Mouse (Mus musculus) neural tube, embryonic 11.5 days (tissue): Measurements from ENCODE around the gene Frmd4b. TPM values are rescaled to one million over a fixed set of nuclear protein-coding genes. Genes with fewer than 3 reads are reported as not detected.

Source experiments
- ATAC-seq: fragments of 200-750 bp; cut with Nextera tagmentation; 2 replicates; pipeline ENCODE4 v1.8.0; 2017; ENCODE audit warnings: moderate number of reproducible peaks, mild to moderate bottlenecking, moderate TSS enrichment, moderate library complexity; ENCODE audit not compliant: insufficient read depth, low FRiP score, low TSS enrichment
- DNase-seq: peaks from one replicate; pipeline ENCODE4 v3.0.0-alpha.2; 2015; ENCODE audit warnings: low spot score
- H3K27ac ChIP-seq: fragments of 300-500 bp; sonication (generic); 2 replicates; pipeline ENCODE4 v1.5.1; 2014; ENCODE audit warnings: low read depth, mild to moderate bottlenecking, low read length
- H3K27me3 ChIP-seq: fragments of 300-500 bp; sonication (generic); 2 replicates; pipeline ENCODE4 v1.6.1; 2014; ENCODE audit warnings: mild to moderate bottlenecking, low read length, mixed read lengths; ENCODE audit not compliant: control insufficient read depth, insufficient read depth
- H3K36me3 ChIP-seq: fragments of 300-500 bp; sonication (generic); 2 replicates; pipeline ENCODE4 v1.6.1; 2014; ENCODE audit warnings: mild to moderate bottlenecking, low read length, moderate library complexity, mixed read lengths; ENCODE audit not compliant: control insufficient read depth, insufficient read depth
- H3K4me1 ChIP-seq: fragments of 300-500 bp; sonication (generic); 2 replicates; pipeline ENCODE4 v1.6.1; 2014; ENCODE audit warnings: low read length, mixed read lengths; ENCODE audit not compliant: control insufficient read depth, insufficient read depth
- H3K4me2 ChIP-seq: fragments of 300-500 bp; sonication (generic); 2 replicates; pipeline ENCODE4 v1.6.1; 2014; ENCODE audit warnings: low read depth, mild to moderate bottlenecking, moderate library complexity
- H3K4me3 ChIP-seq: fragments of 300-500 bp; sonication (generic); 2 replicates; pipeline ENCODE4 v1.5.1; 2014; ENCODE audit warnings: low read depth, low read length
- H3K9ac ChIP-seq: fragments of 300-500 bp; sonication (generic); 2 replicates; pipeline ENCODE4 v1.6.1; 2014; ENCODE audit warnings: mild to moderate bottlenecking, low read length
- H3K9me3 ChIP-seq: fragments of 300-500 bp; sonication (generic); 2 replicates; pipeline ENCODE4 v1.6.1; 2016; ENCODE audit warnings: low read length; ENCODE audit not compliant: control insufficient read depth
- WGBS: fragments of 180-500 bp; shearing (Covaris S2); extraction: QIAGEN DNeasy Blood & Tissue Kit; methylation state at CpG from one replicate; pipeline ENCODE4 v1.1.7; 2014; 5-methylcytosine and 5-hydroxymethylcytosine counted together
- polyA plus RNA-seq: library from polyadenylated mRNA; unstranded; fragments of >200 nt; fragmentation: Nextera tagmentation; extraction: Ambion mirVana; gene quantifications from 2 replicates; pipeline ENCODE4 v1.2.1, GENCODE M21; 2014

Gene Frmd4b
- polyA plus RNA-seq, 1 experiment from 2014 or later, result 50.5 TPM

DNA sequence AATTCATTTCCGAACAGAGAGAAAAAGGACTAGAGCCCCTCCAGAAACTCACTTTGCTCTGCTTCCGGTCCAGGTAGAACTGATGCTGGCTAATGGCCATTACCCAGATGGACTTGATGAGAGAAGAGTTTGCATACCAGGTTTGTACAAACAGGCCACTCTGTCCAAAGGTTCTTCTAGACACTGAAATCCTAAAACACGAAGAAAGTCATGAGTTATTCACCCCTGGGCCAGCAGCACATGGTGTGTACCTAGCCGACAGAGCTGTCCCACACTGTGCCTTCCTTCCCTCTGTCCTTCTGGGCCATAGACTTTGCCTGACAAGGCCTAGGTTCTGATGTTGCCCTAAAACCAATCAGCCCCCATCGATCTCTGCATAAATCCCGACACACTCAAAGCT, 308.8 kb downstream of the Frmd4b start:
- H3K4me3 ChIP-seq, result no peak overlapping the region
- H3K9ac ChIP-seq, result no peak overlapping the region
- no peaks in the 10 kb centered on the region for H3K27me3 ChIP-seq
- ATAC-seq (no peak), DNase-seq (no peak)
- H3K4me2 ChIP-seq, result no peak overlapping the region
- WGBS, result 88% methylated on average over 6 of the region's 6 CpGs
- no peak overlapping the region for H3K27ac ChIP-seq
- H3K4me1 ChIP-seq, result peaks cover 8% of the 10 kb centered on the region
- H3K9me3 ChIP-seq, result no peaks in the 10 kb centered on the region
- H3K36me3 ChIP-seq, result peaks cover 4% of the 10 kb centered on the region; the same call in 1 of the 2 replicates

DNA sequence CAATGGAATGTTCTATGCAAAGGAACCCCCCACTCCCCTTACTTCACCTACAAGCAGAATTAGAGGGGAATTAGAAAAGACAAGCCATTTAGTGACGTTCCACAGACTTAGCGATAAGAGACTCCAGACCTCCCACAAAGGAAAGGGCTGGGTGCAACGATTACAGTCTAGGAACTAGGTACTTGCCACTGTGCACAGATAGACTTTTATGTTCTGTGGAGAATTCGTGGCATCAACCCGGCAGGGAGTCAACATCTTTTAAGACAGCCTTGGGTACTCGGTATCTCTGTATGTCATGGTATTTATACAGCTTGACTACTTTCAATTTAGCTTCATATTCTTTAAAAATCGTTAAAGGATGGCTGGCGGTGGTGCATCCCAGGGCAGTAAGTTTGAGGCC, 310.1 kb downstream of the Frmd4b start:
- no peak for ATAC-seq
- Histone ChIP-seq H3K4me2 (no peak overlapping the region), H3K36me3 (peaks cover 4% of the 10 kb centered on the region; the same call in 1 of the 2 replicates), H3K27me3 (no peaks in the 10 kb centered on the region), H3K9me3 (no peaks in the 10 kb centered on the region), H3K4me1 (peaks cover 4% of the 10 kb centered on the region; the same call in 1 of the 2 replicates), H3K9ac (no peak overlapping the region), H3K4me3 (no peak overlapping the region), H3K27ac (no peak overlapping the region)
- no peak for DNase-seq
- WGBS, result 77% methylated on average over 8 of the region's 8 CpGs

DNA sequence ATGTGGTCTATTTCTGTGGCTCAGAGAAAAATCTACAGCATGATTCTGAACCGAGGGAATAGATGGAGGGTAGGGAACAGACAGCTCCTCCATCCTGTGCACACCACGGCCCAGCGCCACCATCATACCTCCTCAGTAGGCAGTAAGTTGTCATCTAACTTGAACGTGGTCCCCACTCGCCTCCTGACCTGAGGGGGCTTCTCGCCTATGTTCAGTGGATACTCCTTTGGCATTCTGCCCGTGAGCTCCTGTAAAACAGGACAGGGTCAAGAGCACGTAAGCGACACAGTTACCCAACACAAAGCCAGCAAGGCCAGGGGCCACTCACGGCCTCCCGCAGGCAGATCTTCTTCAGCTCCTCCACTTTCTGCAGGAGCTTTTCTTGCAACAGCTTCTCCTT, 311.0 kb downstream of the Frmd4b start:
- ATAC-seq, result no peak
- WGBS, result 90% methylated on average over 11 of the region's 11 CpGs
- no peak overlapping the region for H3K4me2 ChIP-seq
- H3K36me3 ChIP-seq, result peaks cover 4% of the 10 kb centered on the region; the same call in 1 of the 2 replicates
- H3K4me1 ChIP-seq, result no peaks in the 10 kb centered on the region
- no peaks in the 10 kb centered on the region for H3K27me3 ChIP-seq
- no peak for DNase-seq
- no peak overlapping the region for H3K27ac ChIP-seq
- H3K4me3 ChIP-seq, result no peak overlapping the region
- H3K9me3 ChIP-seq, result no peaks in the 10 kb centered on the region
- no peak overlapping the region for H3K9ac ChIP-seq

DNA sequence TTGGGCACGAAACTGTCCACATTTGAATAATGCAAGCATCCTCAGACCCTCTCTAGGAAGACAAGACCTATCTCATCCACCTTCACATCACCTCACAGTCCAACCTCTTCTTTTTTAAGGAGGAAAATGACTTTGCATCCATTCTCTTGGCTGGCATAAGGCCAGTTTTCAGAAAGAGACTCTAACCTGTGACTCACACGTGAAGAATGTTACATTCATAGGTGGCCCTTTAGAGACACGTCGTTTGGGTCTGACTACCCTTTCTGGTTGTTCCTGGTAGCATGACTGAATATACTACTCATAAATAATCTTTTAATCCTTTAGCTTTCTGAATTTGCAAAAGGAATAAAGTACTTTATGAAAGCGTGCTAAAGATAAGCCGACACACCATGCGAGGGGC, 311.9 kb downstream of the Frmd4b start:
- DNase-seq (no peak), ATAC-seq (no peak)
- H3K36me3 ChIP-seq, result peaks cover 4% of the 10 kb centered on the region; the same call in 1 of the 2 replicates
- H3K4me2 ChIP-seq, result no peak overlapping the region
- no peaks in the 10 kb centered on the region for H3K4me1 ChIP-seq
- H3K27me3 ChIP-seq, result no peaks in the 10 kb centered on the region
- H3K9me3 ChIP-seq, result no peaks in the 10 kb centered on the region
- H3K4me3 ChIP-seq, result no peak overlapping the region
- no peak overlapping the region for H3K27ac ChIP-seq
- no peak overlapping the region for H3K9ac ChIP-seq
- 94% methylated on average over 7 of the region's 7 CpGs for WGBS

DNA sequence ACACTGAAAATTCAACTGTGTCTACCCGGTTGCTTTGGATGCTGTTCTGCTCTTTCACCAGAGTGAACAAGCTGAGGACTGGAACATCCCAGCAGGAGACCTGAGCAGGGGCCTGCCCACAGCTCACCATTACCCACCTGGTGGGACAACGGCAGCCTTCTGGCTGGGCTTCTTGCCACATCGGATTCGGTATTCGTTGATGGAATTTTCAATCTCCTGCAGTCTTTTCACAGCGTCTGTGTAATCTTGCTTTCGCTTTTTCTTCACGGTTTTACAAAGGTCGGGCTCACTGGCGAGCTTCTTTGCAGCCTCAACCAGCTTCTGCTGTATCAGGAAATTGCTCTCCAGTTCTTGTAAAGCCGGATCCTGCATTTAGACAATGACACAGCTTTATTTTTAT, 312.3 kb downstream of the Frmd4b start:
- ATAC-seq (no peak), DNase-seq (no peak)
- H3K27me3 ChIP-seq, result no peaks in the 10 kb centered on the region
- H3K27ac ChIP-seq, result no peak overlapping the region
- no peak overlapping the region for H3K9ac ChIP-seq
- no peak overlapping the region for H3K4me2 ChIP-seq
- 81% methylated on average over 11 of the region's 11 CpGs for WGBS
- H3K4me1 ChIP-seq, result no peaks in the 10 kb centered on the region
- no peak overlapping the region for H3K4me3 ChIP-seq
- H3K9me3 ChIP-seq, result no peaks in the 10 kb centered on the region
- H3K36me3 ChIP-seq, result peaks cover 4% of the 10 kb centered on the region; the same call in 1 of the 2 replicates

DNA sequence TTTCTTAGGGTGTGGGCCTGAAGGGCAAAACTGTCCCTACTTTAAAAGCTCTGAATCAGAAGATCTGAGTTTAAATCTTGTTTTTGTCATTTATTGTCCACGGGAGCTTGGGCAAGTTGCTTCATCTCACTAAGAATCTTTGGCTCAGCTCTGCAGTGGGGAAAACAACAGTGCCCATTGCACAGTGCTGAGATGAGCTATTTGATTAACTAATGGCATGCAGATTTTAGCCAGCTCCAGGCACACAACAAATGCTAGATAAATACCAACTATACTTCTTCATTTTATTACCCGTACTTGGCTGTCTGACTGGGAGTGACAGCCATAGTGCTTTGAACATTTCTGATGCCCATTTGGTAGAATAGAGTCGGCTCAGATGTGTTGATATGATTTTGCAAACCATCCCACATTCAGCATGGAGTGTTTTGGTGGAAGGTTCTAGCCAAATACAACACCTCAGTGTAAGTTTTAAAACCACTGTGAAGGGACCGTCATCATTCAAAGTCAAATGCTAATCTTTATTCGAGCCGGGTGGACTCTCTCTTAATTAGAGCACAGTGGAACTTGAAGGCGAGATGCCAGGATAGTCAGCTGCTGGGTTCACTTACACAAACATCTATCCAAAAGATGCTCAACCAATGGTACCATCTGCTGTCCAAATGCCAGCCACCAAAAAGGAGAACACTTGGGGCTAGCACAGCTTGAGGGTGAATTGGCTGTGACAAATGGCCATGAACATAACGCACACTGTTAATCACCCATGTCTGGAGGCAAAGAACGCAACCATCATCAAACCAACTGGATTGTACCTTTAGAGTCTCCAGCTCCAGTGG, 313.8 kb downstream of the Frmd4b start:
- no peak overlapping the region for H3K27ac ChIP-seq
- WGBS, result 75% methylated on average over 9 of the region's 9 CpGs
- DNase-seq, result no peak
- no peaks in the 10 kb centered on the region for H3K9me3 ChIP-seq
- no peak for ATAC-seq
- H3K36me3 ChIP-seq, result peaks cover 4% of the 10 kb centered on the region; the same call in 1 of the 2 replicates
- no peak overlapping the region for H3K4me2 ChIP-seq
- H3K9ac ChIP-seq, result no peak overlapping the region
- no peaks in the 10 kb centered on the region for H3K27me3 ChIP-seq
- no peaks in the 10 kb centered on the region for H3K4me1 ChIP-seq
- no peak overlapping the region for H3K4me3 ChIP-seq

DNA sequence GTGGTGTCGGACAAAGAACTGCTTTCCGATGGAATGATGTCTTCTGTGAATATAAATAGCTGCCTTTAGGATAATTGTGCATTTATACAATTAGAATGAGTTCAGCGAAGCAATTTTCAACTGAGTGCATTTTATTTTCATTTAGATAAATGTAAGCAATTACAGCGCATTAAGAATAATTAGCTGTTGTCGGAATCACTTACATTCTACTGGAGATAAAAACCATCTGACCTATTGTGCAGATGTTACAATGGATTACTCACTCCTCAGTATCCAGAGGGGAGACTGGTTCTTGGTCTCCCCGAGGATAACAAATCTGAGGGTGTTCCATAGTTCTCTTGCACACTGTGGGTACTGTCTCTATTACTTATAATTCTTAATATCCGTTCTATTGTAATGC, 315.0 kb downstream of the Frmd4b start:
- 88% methylated on average over 7 of the region's 7 CpGs for WGBS
- H3K36me3 ChIP-seq, result peaks cover 4% of the 10 kb centered on the region; the same call in 1 of the 2 replicates

DNA sequence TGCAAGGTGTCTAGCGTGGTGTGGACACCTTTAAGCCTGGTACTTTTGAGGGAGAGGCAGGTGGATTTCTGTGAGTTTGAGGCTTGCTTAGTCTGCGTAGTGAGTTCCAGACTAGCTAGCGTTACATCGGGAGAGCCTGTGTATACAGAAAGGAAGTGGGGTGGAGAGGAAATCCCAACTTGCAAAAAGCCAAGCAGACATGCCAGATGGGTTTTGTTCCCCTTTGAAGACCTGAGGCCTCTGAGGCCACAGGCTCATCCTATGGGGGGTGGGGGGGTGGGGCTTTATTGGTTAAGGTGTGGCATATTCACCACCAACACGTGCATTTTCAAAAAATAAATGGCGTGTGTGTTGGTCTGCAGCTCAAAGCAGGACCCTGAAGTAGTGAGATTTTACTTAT, 316.7 kb downstream of the Frmd4b start:
- H3K9me3 ChIP-seq, result no peaks in the 10 kb centered on the region
- H3K27ac ChIP-seq, result no peak overlapping the region
- no peaks in the 10 kb centered on the region for H3K27me3 ChIP-seq
- H3K9ac ChIP-seq, result no peak overlapping the region
- H3K4me3 ChIP-seq, result no peak overlapping the region
- H3K4me1 ChIP-seq, result no peaks in the 10 kb centered on the region
- peaks cover 8% of the 10 kb centered on the region; the same call in 1 of the 2 replicates for H3K36me3 ChIP-seq
- WGBS, result 91% methylated on average over 6 of the region's 6 CpGs
- no peak overlapping the region for H3K4me2 ChIP-seq
- ATAC-seq (no peak), DNase-seq (no peak)

More for the DNA sequence above, 315.0 kb downstream of the Frmd4b start:
- H3K27me3 ChIP-seq, result no peaks in the 10 kb centered on the region
- H3K9me3 ChIP-seq, result no peaks in the 10 kb centered on the region
- ATAC-seq, result no peak
- DNase-seq, result no peak
- H3K4me1 ChIP-seq, result no peaks in the 10 kb centered on the region
- H3K27ac ChIP-seq, result no peak overlapping the region
- no peak overlapping the region for H3K4me3 ChIP-seq
- no peak overlapping the region for H3K9ac ChIP-seq
- no peak overlapping the region for H3K4me2 ChIP-seq

DNA sequence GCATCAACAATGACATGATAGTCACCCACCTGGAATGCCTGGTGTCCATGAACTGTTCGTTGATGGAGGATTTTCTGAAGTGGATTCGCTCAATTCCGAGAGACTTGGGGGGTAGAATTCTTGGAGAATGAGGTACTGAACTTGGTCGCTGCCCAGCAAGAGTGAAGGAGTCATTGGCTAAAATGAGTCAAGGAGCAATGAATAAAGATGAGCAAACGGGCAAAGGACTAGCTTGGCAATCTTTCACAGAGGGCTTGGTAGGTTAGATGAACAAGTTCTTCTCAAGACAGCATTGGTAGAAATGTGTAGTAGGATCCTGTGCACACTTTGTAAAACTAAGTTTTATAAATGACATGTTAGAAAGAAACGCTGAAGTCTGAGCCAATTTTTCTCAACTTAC, 317.2 kb downstream of the Frmd4b start:
- H3K27me3 ChIP-seq, result no peaks in the 10 kb centered on the region
- no peak overlapping the region for H3K27ac ChIP-seq
- WGBS, result 93% methylated on average over 6 of the region's 6 CpGs
- no peak for DNase-seq
- ATAC-seq, result no peak
- H3K4me2 ChIP-seq, result no peak overlapping the region
- no peak overlapping the region for H3K9ac ChIP-seq
- H3K36me3 ChIP-seq, result peaks cover 12% of the 10 kb centered on the region; the same call in 1 of the 2 replicates
- no peaks in the 10 kb centered on the region for H3K9me3 ChIP-seq
- H3K4me1 ChIP-seq, result no peaks in the 10 kb centered on the region
- no peak overlapping the region for H3K4me3 ChIP-seq
